Mouse (Mus musculus) gastrocnemius, adult 2 months (tissue): Measurements from ENCODE around the gene Gm5617. TPM values are rescaled to one million over a fixed set of nuclear protein-coding genes. Genes with fewer than 3 reads are reported as not detected.
"Not testable (repeated sequence)": the region's sequence is repeated elsewhere in the genome, so short reads cannot be mapped to it uniquely, and the experiment has no call there.

Experiments
- DNase-seq: peaks from one replicate; pipeline ENCODE4 v3.0.0; 2022
- H3K27ac ChIP-seq: fragments of 200-600 bp; 2 replicates; pipeline ENCODE4 v1.8.1; 2022; ENCODE audit warnings: mild to moderate bottlenecking
- H3K4me3 ChIP-seq: fragments of 200-600 bp; 2 replicates; pipeline ENCODE4 v1.8.1; 2022; ENCODE audit warnings: mild to moderate bottlenecking, moderate library complexity
- CTCF ChIP-seq: fragments of 200-600 bp; IDR thresholded peaks from 2 replicates; pipeline ENCODE4 v1.8.1; 2022; ENCODE audit warnings: antibody characterized with exemption, mild to moderate bottlenecking, moderate library complexity
- intact Hi-C: fragments of 180-260 bp; cut with DNase I; formaldehyde crosslinking; loops from one replicate; pipeline ENCODE4 v1.15.1; 2025
- long read RNA-seq, 2 experiments: library from polyadenylated mRNA; stranded (forward); transcript quantifications; one replicate each; pipeline ENCODE4 v2.0.0; 2021
- total RNA-seq, 2 experiments: library from RNA; stranded (reverse); gene quantifications; 2 replicates each; pipeline ENCODE4 v1.2.3; 2021

Gm5617 gene
- 10 to 100 TPM in 1 of 2 experiments, 1 to 10 TPM in 1; 8.1 to 10.3 TPM for total RNA-seq
- long read RNA-seq, experiment 1, transcript Gm5617-201 (1 exons, 531 nt) = major isoform, 16 of 16 reads
- long read RNA-seq, experiment 1, partial matches to known transcripts = 0 of 16 reads
- long read RNA-seq, experiment 1, other reads (novel, unspliced or antisense) = 0 of 16 reads
- long read RNA-seq, experiment 2, transcript Gm5617-201 (1 exons, 531 nt) = major isoform, 13 of 13 reads
- long read RNA-seq, experiment 2, partial matches to known transcripts = 0 of 13 reads
- long read RNA-seq, experiment 2, other reads (novel, unspliced or antisense) = 0 of 13 reads

DNA sequence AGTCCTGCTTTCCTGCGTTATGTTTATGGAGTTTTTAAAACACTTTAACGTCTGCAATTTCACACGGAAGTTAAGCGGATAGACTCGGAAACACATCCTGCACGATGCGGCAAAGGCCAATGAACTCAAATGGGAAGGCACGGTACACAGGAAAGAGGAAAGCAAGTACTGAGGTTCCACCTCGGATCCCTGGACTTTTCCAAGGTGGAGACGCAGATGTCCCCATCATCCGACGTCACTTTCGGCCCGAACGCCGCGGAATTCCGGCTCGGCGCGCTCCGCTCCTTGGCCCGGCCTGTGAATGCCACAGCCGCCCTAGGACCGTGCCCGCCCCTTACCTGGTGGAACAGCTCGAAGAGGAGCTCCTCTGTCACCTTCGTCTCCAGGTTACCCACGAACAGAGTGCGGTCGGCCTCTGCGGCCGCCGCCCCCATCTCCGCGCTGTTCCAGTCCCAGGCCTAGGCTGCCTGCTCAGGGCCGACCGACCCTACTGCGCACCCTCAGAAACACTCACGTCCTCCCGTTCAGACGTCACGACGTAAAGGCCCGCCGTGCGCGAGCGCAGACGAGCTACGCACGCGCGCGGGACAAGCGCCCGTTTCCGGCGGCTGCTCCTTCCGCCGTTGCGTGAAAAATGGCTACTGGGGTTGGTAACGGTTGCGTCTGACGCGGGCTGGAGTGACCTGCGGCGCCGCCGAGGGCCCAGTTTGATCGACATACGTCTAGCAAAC, at the start of gene Gm5617, which contains the start of gene Rbm7:
Gene Gm5617, plus strand, starts transcription at position 626 of the 731 bp plus-strand sequence.
Gene Rbm7, minus strand, starts transcription at position 483 of the 731 bp plus-strand sequence.
- Histone ChIP-seq H3K4me3 (peak within 1 kb of the TSS; percentile 85), H3K27ac (peak within 1 kb of the TSS; percentile 97)
- peak; percentile 97 for DNase-seq
- no peak for TF ChIP-seq CTCF
- intact Hi-C loops = loop anchor here (2.0 to 10.0 kb wide), 3 partner anchors 14 to 560 kb away; partner anchors contain the start of genes Rexo2, Usp28 and Zw10

DNA sequence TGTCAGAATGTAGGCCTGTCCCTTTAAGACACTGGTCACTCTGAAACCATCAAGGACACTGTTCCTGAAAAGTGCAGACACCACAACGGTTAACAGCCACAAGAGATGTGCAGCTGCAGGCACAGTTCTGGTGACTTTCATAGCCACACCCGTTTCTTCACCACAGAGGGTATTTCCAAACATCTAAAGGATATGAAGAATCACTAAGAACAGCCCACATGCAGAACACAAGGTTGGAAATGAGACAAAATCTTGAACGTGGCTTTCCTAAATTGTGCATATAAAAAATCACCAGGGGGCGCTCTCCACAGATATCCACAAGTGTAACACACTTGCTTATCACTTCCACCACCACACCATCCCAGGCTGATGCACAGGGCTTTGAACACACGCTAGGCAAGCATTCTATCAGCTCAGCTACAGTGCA, 47.4 kb upstream of the Gm5617 start:
- no peak overlapping the region for H3K4me3 ChIP-seq
- DNase-seq = no peak
- intact Hi-C loops = no loop called here
- TF ChIP-seq CTCF = peak; percentile 71
- no peak overlapping the region for H3K27ac ChIP-seq

DNA sequence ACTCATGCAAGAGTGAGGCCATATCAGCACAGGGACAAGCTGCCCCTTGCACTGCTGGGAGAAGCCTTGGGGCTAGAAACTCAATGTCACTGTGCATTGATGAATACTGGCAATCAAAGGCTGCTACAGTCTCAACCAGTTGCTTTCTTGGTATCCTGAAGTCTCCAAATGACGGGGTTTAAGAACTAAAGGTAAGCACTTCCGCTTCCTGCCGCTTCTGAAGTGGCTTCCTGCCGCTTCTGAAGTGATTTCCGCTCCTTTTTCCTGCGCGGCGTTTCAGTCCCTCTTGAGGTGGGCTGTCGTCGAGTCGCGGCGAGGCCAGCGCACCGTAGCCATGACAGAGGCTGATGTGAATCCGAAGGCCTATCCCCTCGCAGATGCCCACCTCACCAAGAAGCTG, 45.2 kb upstream of the Gm5617 start:
- Histone ChIP-seq H3K27ac (no peak overlapping the region), H3K4me3 (no peak overlapping the region)
- intact Hi-C loops = no loop called here
- no peak for TF ChIP-seq CTCF
- no peak for DNase-seq

DNA sequence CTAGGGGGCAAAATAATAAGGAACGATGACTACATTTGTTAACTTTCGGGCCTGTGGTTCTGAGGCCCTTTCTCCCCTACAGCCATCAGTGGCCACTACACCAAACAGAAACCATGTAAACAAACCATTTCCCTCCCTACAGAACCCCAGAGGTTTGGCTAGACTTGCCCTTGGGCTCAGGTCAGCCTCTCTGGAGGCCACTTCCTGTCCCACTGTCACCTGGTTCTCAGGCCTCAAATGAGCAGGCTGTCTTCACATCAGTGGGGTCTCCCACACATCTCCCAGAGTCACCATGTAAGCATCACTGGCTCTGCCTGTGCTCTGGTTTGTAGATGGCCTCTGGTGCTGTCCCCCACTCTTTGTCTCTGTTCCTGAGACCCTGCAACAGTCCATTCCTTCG, 39.3 kb upstream of the Gm5617 start:
- intact Hi-C loops = no loop called here
- no peak for TF ChIP-seq CTCF
- Histone ChIP-seq H3K4me3 (no peak overlapping the region), H3K27ac (no peak overlapping the region)
- no peak for DNase-seq

DNA sequence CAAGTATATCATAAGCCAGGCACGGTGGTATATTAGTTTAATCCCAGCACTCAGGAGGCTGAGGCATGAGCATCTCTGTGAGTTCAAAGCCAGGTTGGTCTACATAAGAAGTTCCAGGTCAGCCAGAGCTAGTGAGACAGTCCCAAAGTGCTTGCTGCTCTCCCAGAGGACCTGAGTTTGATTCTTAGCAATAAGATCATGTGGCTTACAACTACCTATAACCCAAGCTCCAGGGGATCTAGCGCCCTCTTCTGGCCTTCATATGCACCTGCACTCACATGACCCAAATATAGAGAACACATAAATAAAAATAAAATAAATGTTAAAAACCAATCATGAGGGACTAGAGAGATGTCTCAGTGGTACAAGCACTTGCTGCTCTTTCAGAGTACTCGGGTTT, 36.4 kb upstream of the Gm5617 start:
- no peak overlapping the region for H3K27ac ChIP-seq
- no peak overlapping the region for H3K4me3 ChIP-seq
- peak; percentile 43 for TF ChIP-seq CTCF
- DNase-seq = no peak
- intact Hi-C loops = no loop called here

DNA sequence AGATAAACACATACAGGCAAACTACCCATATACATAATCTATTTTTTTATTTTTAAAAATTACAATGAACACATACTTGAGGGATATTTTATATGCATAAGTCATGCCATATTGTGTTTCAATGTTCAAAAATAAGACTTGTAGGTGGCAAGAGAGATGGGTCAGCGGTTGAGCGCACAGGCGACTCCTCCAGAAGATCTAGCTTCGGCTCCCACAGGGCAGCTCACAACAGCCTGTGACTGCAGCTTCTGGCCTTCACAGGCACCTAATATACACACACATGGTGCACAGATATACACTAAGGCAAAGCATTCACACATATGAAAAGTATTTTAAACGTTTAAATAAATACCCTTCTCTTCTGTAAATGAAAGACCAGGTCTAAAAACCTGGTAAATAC, 35.9 kb upstream of the Gm5617 start:
- intact Hi-C loops = no loop called here
- DNase-seq = no peak
- TF ChIP-seq CTCF = no peak
- Histone ChIP-seq H3K4me3 (no peak overlapping the region), H3K27ac (no peak overlapping the region)

DNA sequence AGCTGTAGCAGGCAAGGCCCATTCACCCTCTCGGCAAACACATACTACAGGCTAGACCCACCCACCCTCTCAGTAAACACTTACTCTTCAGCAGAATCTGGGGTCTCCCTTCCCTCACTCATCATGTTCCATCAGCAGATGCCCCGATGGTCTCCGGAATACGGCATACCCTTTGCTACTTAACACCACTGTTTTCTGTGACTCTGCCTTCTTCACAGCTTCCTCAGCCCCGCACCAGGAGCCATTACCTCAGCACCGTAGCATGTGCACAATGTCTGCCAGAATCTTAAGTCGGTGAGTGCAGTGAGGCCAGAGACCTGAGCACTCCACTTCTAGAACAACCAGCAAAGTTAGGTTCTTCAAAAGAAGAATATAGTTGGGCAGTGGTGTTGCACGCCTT, 34.5 kb upstream of the Gm5617 start:
- Histone ChIP-seq H3K4me3 (no peak overlapping the region), H3K27ac (no peak overlapping the region)
- no peak for DNase-seq
- TF ChIP-seq CTCF = no peak
- intact Hi-C loops = loop anchor here (10.0 kb wide), 1 partner anchor 196 kb away; no protein-coding TSS in a partner anchor

DNA sequence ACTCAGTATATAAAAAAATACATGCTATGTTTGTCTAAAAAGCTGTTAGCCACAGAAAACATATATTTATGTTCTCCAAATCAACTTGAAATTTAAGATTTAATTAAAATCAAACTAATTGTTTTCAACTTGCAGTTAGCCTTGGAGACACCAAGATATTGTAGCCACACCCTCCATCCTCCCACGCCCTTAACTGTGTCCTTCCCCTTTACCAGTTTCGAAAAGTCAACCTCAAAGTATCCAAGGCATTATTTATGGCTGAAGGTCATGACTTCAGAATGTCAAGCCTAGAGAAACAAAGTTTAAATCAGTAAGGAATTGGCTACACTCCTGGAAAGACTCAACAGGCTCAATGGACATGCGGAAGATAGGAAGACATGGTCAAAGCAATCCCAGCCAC, 33.7 kb upstream of the Gm5617 start:
- Histone ChIP-seq H3K4me3 (no peak overlapping the region), H3K27ac (no peak overlapping the region)
- intact Hi-C loops = loop anchor here (10.0 kb wide), 1 partner anchor 197 kb away; no protein-coding TSS in a partner anchor
- no peak for DNase-seq
- no peak for TF ChIP-seq CTCF

DNA sequence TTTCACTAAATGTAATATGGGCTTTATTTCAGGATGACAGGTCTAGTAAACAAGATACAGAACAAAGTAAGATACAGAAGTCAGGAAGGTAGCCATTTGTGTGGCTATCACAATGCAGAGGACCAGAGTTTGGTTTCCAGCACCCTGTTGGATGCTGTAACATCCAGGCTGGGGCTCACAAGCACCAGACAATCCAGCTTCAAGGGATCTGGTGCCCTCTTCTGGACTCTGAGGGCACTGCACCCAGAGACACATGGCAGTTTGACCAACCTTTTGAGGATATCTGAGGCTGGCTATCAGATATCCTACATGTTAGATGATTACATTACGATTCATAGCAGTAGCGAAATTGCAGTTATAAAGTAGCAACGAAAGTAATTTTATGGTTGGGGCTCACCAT, 29.6 kb upstream of the Gm5617 start:
- DNase-seq = no peak
- intact Hi-C loops = loop anchor here (5.0 to 10.0 kb wide), 4 partner anchors 97 to 427 kb away; no protein-coding TSS in a partner anchor
- no peak overlapping the region for H3K4me3 ChIP-seq
- peak; percentile 40; the same call in 1 of the 2 replicates for TF ChIP-seq CTCF
- H3K27ac ChIP-seq = no peak overlapping the region

DNA sequence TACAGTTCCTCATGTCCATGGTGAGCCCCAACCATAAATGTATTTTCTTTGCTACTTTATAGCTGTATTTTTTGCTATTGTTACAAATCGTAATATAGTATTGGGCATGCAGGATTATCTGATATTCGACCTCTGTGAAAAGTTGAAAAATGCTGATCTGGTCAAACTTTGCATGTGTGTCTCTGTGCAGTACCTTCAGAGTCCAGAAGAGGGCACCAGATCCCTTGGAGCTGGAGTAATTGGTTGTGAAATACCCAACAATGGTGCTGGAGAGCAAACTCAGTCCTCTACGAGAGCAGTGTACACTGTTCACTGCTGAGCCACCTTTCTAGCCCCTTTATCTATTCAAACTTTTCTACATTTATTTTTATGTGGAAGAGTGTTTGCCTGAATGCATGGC, 28.4 kb upstream of the Gm5617 start:
- peak; percentile 98; the same call in 1 of the 2 replicates for TF ChIP-seq CTCF
- intact Hi-C loops = loop anchor here (5.0 to 10.0 kb wide), 4 partner anchors 95 to 425 kb away; no protein-coding TSS in a partner anchor
- DNase-seq = peak; percentile 77
- Histone ChIP-seq H3K27ac (no peak overlapping the region), H3K4me3 (no peak overlapping the region)

DNA sequence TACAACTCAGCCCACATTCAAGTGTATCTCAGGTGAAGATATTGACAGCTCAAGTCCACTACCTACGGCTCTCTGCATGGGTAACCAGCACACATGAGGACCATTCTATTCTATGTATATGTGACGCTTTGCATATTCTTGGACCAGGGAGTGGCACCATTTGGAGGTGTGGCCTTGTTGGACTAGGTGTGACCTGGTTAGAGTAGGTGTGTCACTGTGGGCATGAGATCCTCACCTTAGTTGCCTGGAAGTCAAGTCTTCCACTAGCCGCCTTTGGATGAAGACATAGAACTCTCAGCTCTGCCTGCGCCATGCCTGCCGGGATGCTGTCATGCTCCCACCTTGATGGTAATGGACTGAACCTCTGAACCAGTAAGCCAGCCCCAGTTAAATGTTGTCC, 27.8 kb upstream of the Gm5617 start:
- H3K27ac ChIP-seq, DNase-seq, H3K4me3 ChIP-seq: not testable (repeated sequence)
- intact Hi-C loops = loop anchor here (5.0 to 10.0 kb wide), 4 partner anchors 95 to 425 kb away; no protein-coding TSS in a partner anchor

DNA sequence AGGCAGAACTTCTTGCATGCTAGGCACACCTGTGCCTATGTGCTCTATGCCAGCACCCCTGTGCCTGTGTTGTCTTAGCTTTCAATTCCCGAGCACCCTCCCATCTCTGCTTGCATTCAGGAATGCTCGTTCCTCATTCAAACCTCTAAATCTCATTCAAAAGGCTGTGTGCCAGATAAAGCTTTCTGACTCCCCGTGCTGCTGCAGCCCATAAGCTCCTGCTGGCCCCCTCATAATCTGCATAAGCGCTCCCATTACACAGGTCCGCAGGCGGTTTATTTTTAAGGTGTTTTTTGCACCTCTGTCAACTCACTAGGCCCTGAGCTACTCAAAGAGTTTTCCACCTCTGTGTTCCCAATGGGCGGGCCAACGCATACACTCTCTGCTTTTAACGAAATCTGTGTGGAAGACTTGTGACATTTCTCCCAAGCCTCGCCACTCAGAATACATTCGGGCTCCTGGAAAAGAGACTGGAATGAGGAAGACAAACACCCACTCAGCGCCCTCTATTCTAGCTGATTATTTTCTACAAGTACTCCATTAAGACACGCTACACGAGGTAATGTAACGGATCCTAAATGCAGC, 22.7 kb upstream of the Gm5617 start:
- H3K4me3 ChIP-seq = no peak overlapping the region
- intact Hi-C loops = no loop called here
- DNase-seq = no peak
- TF ChIP-seq CTCF = no peak
- H3K27ac ChIP-seq = no peak overlapping the region

DNA sequence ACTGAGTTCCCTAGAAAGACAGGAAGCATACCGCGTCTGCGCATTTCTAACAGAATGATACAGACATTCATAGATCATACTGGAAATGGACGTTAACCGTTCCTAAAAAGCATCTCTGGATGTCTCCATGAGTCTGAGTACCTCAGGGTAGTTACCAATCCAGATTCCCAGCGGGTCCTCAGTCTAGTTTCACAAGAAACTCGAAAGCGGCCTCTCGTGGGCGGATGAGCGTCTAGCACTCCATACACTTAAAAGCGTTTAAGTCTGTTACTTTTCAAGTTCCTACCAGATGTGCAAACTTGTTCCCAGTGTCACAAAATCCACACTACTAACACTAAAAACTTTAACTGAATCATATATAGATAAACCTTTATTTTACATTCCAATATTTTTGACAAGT, 22.1 kb upstream of the Gm5617 start:
- no peak for TF ChIP-seq CTCF
- DNase-seq = no peak
- Histone ChIP-seq H3K27ac (no peak overlapping the region), H3K4me3 (no peak overlapping the region)
- intact Hi-C loops = no loop called here
